Mouse (Mus musculus) intestine, postnatal 0 days (tissue): ENCODE data around the gene Slbp. TPM values are rescaled to one million over a fixed set of nuclear protein-coding genes. Genes with fewer than 3 reads are reported as not detected.

Source experiments
- ATAC-seq: fragments of 200-750 bp; cut with Nextera tagmentation; 2 replicates; pipeline ENCODE4 v1.8.0; 2017; ENCODE audit warnings: mild to moderate bottlenecking, moderate TSS enrichment, moderate library complexity
- H3K27ac ChIP-seq: fragments of 300-500 bp; sonication (generic); 2 replicates; pipeline ENCODE4 v1.5.1; 2014; ENCODE audit warnings: mild to moderate bottlenecking, low read depth, low read length, moderate library complexity
- H3K27me3 ChIP-seq: fragments of 300-500 bp; sonication (generic); replicated peaks from 2 replicates; pipeline ENCODE4 v1.6.1; 2014; ENCODE audit warnings: low read length, mixed read lengths; ENCODE audit not compliant: control insufficient read depth, insufficient read depth
- H3K36me3 ChIP-seq: fragments of 300-500 bp; sonication (generic); 2 replicates; pipeline ENCODE4 v1.6.1; 2014; ENCODE audit warnings: mild to moderate bottlenecking, moderate library complexity; ENCODE audit not compliant: control insufficient read depth, insufficient read depth
- H3K4me1 ChIP-seq: fragments of 300-500 bp; sonication (generic); replicated peaks from 2 replicates; pipeline ENCODE4 v1.6.1; 2014; ENCODE audit warnings: antibody characterized with exemption, low read length, mixed read lengths; ENCODE audit not compliant: control insufficient read depth, insufficient read depth
- H3K4me2 ChIP-seq: fragments of 300-500 bp; sonication (generic); replicated peaks from 2 replicates; pipeline ENCODE4 v1.6.1; 2014; ENCODE audit warnings: low read depth, mild to moderate bottlenecking, moderate library complexity
- H3K4me3 ChIP-seq: fragments of 300-500 bp; sonication (generic); 2 replicates; pipeline ENCODE4 v1.5.1; 2014; ENCODE audit warnings: low read depth, low read length
- H3K9ac ChIP-seq: fragments of 300-500 bp; sonication (generic); 2 replicates; pipeline ENCODE4 v1.6.1; 2014; ENCODE audit warnings: mild to moderate bottlenecking, low read depth, low read length
- H3K9me3 ChIP-seq: fragments of 300-500 bp; sonication (generic); 2 replicates; pipeline ENCODE4 v1.6.1; 2016; ENCODE audit warnings: mixed run types; ENCODE audit not compliant: control insufficient read depth
- CTCF ChIP-seq: sonication (generic); IDR thresholded peaks from 2 replicates; pipeline ENCODE4 v1.5.1; 2016; ENCODE audit warnings: low read depth, mild to moderate bottlenecking, control low read depth, antibody characterized with exemption, moderate library complexity
- WGBS: fragments of 180-500 bp; shearing (Covaris S2); extraction: QIAGEN DNeasy Blood & Tissue Kit; methylation state at CpG from one replicate; pipeline ENCODE4 v1.1.7; 2014; 5-methylcytosine and 5-hydroxymethylcytosine counted together
- polyA plus RNA-seq: library from polyadenylated mRNA; unstranded; fragments of >200 nt; fragmentation: Nextera tagmentation; extraction: Ambion mirVana; gene quantifications from 2 replicates; pipeline ENCODE4 v1.2.1, GENCODE M21; 2015

The Slbp gene
- polyA plus RNA-seq, 1 experiment from 2014 or later = 92.9 TPM

DNA sequence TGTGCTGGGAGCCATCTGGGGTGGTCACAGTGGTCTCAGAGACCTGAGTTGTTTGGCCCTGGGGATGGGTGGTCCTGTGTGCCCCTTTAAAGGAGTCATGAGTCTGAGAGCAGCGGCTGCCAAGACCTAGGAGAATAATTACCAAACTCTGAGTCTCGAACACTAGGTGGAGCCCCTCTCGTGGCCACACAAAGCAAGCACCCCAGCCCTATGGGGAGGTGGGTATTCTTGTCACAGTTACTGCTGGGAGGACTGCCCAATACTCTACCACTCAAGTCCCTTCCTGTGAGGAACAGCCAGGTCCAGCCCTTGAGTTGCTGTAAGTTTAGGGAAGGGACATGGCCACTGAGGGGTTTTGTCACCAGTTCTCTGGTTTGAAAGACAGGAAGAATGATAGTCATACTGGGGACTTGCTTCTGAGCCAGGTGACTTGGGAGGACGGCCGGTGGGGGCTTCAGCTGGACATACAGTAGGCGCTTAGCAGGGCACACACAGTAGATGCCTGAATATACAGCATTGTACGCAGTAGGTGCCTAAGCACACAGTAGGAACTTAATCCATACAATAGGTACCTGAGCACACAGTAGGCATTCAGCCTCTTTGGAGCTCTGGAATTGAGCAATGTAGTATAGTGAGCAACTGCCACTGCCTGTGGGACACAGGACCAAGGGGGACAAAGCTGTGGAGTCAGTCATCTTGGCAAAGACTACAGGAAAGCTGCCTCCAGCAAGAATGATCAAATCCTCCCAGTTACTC, 31.7 kb upstream of the Slbp start:
- no peaks in the 10 kb centered on the region for H3K4me1 ChIP-seq
- H3K4me2 ChIP-seq = no peak overlapping the region
- no peaks in the 10 kb centered on the region for H3K9me3 ChIP-seq
- H3K36me3 ChIP-seq = no peaks in the 10 kb centered on the region
- H3K27me3 ChIP-seq = no peaks in the 10 kb centered on the region
- ATAC-seq = no peak
- TF ChIP-seq CTCF = peak; percentile 80
- H3K4me3 ChIP-seq = no peak overlapping the region
- no peak overlapping the region for H3K9ac ChIP-seq
- WGBS = 46% methylated on average over 7 of the region's 7 CpGs
- no peak overlapping the region for H3K27ac ChIP-seq

DNA sequence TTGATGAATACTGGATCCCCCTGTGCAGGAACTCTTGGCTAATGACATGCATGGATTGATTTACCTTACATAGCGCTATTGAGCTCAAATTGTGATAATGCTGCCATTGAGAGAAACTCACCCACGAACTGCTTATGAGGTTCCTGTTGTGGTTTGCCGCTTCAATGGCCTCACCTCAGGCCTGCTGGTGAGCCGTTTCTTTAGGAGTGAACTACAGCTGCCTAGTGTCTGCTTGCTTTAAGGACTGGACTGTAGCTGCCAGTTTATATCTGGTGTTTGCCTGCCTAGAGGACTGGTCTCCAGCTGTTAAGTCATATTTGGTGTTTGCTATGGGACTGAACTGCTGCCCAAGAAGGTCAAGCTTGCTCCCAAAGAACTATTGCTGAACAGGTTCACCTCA, 30.6 kb upstream of the Slbp start:
- 79% methylated on average over 4 of the region's 4 CpGs for WGBS
- no peak for ATAC-seq

DNA sequence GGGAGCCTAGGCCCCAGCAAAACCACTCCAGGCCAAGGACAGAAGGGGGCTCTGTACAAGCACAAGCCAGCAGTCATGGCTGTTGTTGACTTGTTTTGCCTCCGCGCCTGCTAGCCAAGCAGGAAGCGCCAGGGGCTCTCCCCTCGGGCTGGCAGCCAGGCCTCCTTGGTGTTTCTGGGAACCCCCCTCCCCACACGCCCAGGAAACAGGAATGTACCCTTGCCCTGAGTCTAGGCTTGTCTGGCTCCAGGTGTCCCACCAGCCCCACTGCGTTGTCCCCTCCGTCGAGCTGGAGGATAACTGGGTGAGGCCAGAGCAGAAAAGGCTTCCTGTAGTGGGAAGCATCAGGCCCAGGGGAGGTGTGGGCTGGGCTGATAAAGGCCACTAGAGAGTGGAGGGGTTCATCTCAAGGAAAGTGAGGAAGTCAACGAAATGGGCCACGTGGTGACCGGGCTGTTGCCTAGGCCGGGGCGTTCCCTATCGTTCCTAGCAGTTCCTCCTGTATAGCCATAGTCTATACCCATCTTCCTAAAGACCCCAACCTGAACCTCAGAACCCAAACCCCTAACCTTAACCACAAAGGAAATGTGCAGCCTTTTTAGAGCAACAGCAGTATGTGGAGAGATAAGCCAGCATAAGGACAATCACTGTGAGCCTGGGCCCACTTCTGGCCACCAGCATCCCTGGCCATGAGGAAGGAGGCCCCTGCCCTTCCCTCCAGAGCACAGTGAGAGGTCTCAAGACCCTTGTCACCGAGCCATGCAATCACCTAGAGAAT, 29.4 kb upstream of the Slbp start:
- H3K36me3 ChIP-seq = no peaks in the 10 kb centered on the region
- H3K27me3 ChIP-seq = no peaks in the 10 kb centered on the region
- 78% methylated on average over 15 of the region's 15 CpGs for WGBS
- H3K9ac ChIP-seq = no peak overlapping the region
- no peak overlapping the region for H3K4me3 ChIP-seq
- H3K4me1 ChIP-seq = no peaks in the 10 kb centered on the region
- H3K9me3 ChIP-seq = no peaks in the 10 kb centered on the region
- no peak for TF ChIP-seq CTCF
- no peak for ATAC-seq
- H3K4me2 ChIP-seq = no peak overlapping the region
- no peak overlapping the region for H3K27ac ChIP-seq

More for the DNA sequence above, 30.6 kb upstream of the Slbp start:
- no peak for TF ChIP-seq CTCF
- Histone ChIP-seq H3K9me3 (no peaks in the 10 kb centered on the region), H3K36me3 (no peaks in the 10 kb centered on the region), H3K27ac (no peak overlapping the region), H3K4me3 (no peak overlapping the region), H3K9ac (no peak overlapping the region), H3K27me3 (no peaks in the 10 kb centered on the region), H3K4me1 (no peaks in the 10 kb centered on the region), H3K4me2 (no peak overlapping the region)

DNA sequence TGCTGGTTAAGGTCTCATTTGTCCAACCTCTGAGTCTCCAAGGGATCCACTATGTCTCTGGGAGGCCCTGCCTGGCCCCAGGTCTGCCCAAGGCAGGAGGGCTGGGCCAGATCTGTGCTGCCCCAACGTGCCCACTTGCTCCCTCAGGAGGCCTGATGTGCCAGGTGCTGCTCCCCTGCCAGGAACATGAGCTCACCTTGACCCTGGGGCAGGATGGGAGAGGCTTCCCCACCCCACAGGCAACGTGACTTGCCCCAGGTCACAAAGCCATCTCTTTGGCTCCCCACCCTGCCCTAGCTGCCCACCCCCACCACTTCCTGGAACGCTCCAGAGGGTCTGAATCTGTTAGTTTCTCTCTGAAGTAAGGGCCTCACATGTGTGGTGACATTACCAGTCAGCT, 28.7 kb upstream of the Slbp start:
- Histone ChIP-seq H3K4me3 (no peak overlapping the region), H3K36me3 (no peaks in the 10 kb centered on the region), H3K27ac (no peak overlapping the region), H3K27me3 (no peaks in the 10 kb centered on the region), H3K4me1 (no peaks in the 10 kb centered on the region), H3K9me3 (no peaks in the 10 kb centered on the region), H3K4me2 (no peak overlapping the region), H3K9ac (no peak overlapping the region)
- no peak for ATAC-seq
- no peak for TF ChIP-seq CTCF
- WGBS = 47% methylated on average over 3 of the region's 3 CpGs

DNA sequence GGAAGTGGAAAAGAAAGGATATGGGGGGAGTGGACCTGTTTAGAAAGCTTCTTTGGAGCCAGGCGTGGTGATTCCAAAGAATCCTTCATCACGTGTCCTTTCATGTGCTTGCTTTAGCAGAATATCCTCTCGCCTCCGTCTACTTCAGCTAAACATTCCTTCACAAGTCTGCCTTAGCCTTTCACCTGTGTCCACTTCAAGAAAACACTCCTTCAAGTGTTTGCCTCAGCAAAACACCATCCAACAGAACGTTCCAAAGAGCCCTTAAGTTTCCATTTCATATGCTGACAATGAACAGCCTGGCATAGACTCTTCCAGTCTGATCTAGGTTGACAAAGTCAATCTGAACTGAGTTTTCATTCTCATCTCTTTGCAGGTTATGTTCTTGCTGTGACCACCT, 25.9 kb upstream of the Slbp start:
- no peak overlapping the region for H3K4me2 ChIP-seq

DNA sequence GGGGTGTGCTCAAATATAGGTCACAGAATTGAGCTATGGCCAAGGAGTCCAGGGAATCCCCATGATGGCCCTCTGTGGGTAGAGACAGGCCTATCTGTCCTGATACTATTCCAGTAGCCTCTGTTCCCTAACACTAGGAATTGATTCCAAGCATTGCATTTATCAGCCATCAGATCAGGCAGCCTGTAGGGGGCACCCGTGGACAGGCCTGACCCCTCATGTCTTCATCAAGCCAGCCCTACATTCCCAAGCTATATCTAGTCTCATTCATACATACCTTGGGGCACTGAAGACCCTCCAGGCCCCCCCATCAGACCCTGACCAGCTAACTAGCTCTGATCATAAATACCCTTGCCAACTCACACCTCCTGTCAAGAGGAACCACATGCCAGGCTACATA, 23.6 kb upstream of the Slbp start:
- Histone ChIP-seq H3K36me3 (peaks cover 19% of the 10 kb centered on the region; the same call in 1 of the 2 replicates), H3K4me1 (no peaks in the 10 kb centered on the region), H3K4me3 (no peak overlapping the region), H3K27me3 (no peaks in the 10 kb centered on the region), H3K9me3 (no peaks in the 10 kb centered on the region), H3K9ac (no peak overlapping the region), H3K27ac (no peak overlapping the region), H3K4me2 (no peak overlapping the region)
- 0% methylated on average over 1 of the region's 1 CpGs for WGBS
- TF ChIP-seq CTCF = peak; percentile 85
- no peak for ATAC-seq

More for the DNA sequence above, 25.9 kb upstream of the Slbp start:
- ATAC-seq = no peak
- WGBS = 78% methylated on average over 5 of the region's 5 CpGs
- no peak overlapping the region for H3K4me3 ChIP-seq
- H3K9me3 ChIP-seq = no peaks in the 10 kb centered on the region
- H3K9ac ChIP-seq = no peak overlapping the region
- TF ChIP-seq CTCF = no peak
- 0 out of 2 replicates have a peak, but pooled peaks cover 1% of the 10 kb centered on the region for H3K36me3 ChIP-seq
- H3K27ac ChIP-seq = no peak overlapping the region
- H3K4me1 ChIP-seq = no peaks in the 10 kb centered on the region
- H3K27me3 ChIP-seq = no peaks in the 10 kb centered on the region
